Mouse (Mus musculus): ENCODE data around the gene C1qtnf1. TPM values are rescaled to one million over a fixed set of nuclear protein-coding genes. Genes with fewer than 3 reads are reported as not detected.
"Not testable (repeated sequence)": the region's sequence is repeated elsewhere in the genome, so short reads cannot be mapped to it uniquely, and the experiment has no call there.

C1qtnf1 gene
- polyA plus RNA-seq (2015; fragmentation: Nextera tagmentation; extraction: Ambion mirVana) = 8.0 and 8.2 TPM in 2 replicates

GRCm38 (mm10) chr11:118427986-118428385, at the start of gene C1qtnf1:
Gene C1qtnf1 (plus strand): TSS chr11:118428203.
- peak; percentile 45; the same call in 1 of the 2 replicates for ATAC-seq (ENCODE audit: low read depth)
- H3K27me3 ChIP-seq (ENCODE audit: control insufficient read depth, insufficient read depth, low read depth, low read length) = no peaks in the 10 kb centered on the region
- peak within 1 kb of the TSS; percentile 83 for H3K27ac ChIP-seq (ENCODE audit: low read length)
- H3K4me2 ChIP-seq (ENCODE audit: low read depth, low read length) = peak within 1 kb of the TSS; percentile 53
- peak within 1 kb of the TSS; percentile 58 for H3K9ac ChIP-seq (ENCODE audit: low read length)
- H3K36me3 ChIP-seq (ENCODE audit: control insufficient read depth, insufficient read depth, low read length) = no peaks in the 10 kb centered on the region
- peak within 1 kb of the TSS; percentile 40 for H3K4me3 ChIP-seq (ENCODE audit: low read length)
- WGBS = 2% methylated on average over 8 of the region's 8 CpGs
- peaks cover 47% of the 10 kb centered on the region for H3K4me1 ChIP-seq (replicated peaks; ENCODE audit: control insufficient read depth, insufficient read depth, low read length)
- H3K9me3 ChIP-seq (ENCODE audit: control insufficient read depth, low read length) = no peaks in the 10 kb centered on the region

GRCm38 (mm10) chr11:118378656-118379055, 49.3 kb upstream of the C1qtnf1 start:
- H3K9me3 ChIP-seq (ENCODE audit: control insufficient read depth, low read length) = no peaks in the 10 kb centered on the region
- H3K4me2 ChIP-seq (ENCODE audit: low read depth, low read length) = no peak overlapping the region
- no peak for ATAC-seq (ENCODE audit: low read depth)
- H3K4me3 ChIP-seq (ENCODE audit: low read length) = no peak overlapping the region
- H3K36me3 ChIP-seq (ENCODE audit: control insufficient read depth, insufficient read depth, low read length) = no peaks in the 10 kb centered on the region
- no peaks in the 10 kb centered on the region; the same call in 1 of the 2 replicates for H3K4me1 ChIP-seq (replicated peaks; ENCODE audit: control insufficient read depth, insufficient read depth, low read length)
- H3K27me3 ChIP-seq (ENCODE audit: control insufficient read depth, insufficient read depth, low read depth, low read length) = no peaks in the 10 kb centered on the region
- H3K27ac ChIP-seq (ENCODE audit: low read length) = no peak overlapping the region
- no peak overlapping the region for H3K9ac ChIP-seq (ENCODE audit: low read length)
- 77% methylated on average over 6 of the region's 6 CpGs for WGBS

GRCm38 (mm10) chr11:118379251-118380009, 48.6 kb upstream of the C1qtnf1 start:
- H3K36me3 ChIP-seq (ENCODE audit: control insufficient read depth, insufficient read depth, low read length) = no peaks in the 10 kb centered on the region
- ATAC-seq (ENCODE audit: low read depth) = peak; percentile 68
- no peak overlapping the region for H3K27ac ChIP-seq (ENCODE audit: low read length)
- no peaks in the 10 kb centered on the region; the same call in 1 of the 2 replicates for H3K4me1 ChIP-seq (replicated peaks; ENCODE audit: control insufficient read depth, insufficient read depth, low read length)
- H3K4me2 ChIP-seq (ENCODE audit: low read depth, low read length) = no peak overlapping the region
- 37% methylated on average over 11 of the region's 11 CpGs for WGBS
- no peak overlapping the region for H3K4me3 ChIP-seq (ENCODE audit: low read length)
- H3K9ac ChIP-seq (ENCODE audit: low read length) = 0 out of 2 replicates have a peak overlapping the region, but pooled peaks have one; percentile 24
- H3K27me3 ChIP-seq (ENCODE audit: control insufficient read depth, insufficient read depth, low read depth, low read length) = no peaks in the 10 kb centered on the region
- no peaks in the 10 kb centered on the region for H3K9me3 ChIP-seq (ENCODE audit: control insufficient read depth, low read length)

- H3K36me3 ChIP-seq (ENCODE audit: control insufficient read depth, insufficient read depth, low read length); H3K9me3 ChIP-seq (ENCODE audit: control insufficient read depth, low read length); ATAC-seq (ENCODE audit: low read depth); H3K4me2 ChIP-seq (ENCODE audit: low read depth, low read length); H3K27ac ChIP-seq (ENCODE audit: low read length); H3K4me1 ChIP-seq (replicated peaks; ENCODE audit: control insufficient read depth, insufficient read depth, low read length); H3K27me3 ChIP-seq (ENCODE audit: control insufficient read depth, insufficient read depth, low read depth, low read length); H3K9ac ChIP-seq (ENCODE audit: low read length); H3K4me3 ChIP-seq (ENCODE audit: low read length): not testable (repeated sequence)
- 89% methylated on average over 13 of the region's 13 CpGs for WGBS
Observed at GRCm38 (mm10) chr11:118387816-118388215, 40.2 kb upstream of the C1qtnf1 start.

GRCm38 (mm10) chr11:118393991-118394390, 34.0 kb upstream of the C1qtnf1 start:
- Histone ChIP-seq H3K9me3 (ENCODE audit: control insufficient read depth, low read length) (no peaks in the 10 kb centered on the region), H3K4me2 (ENCODE audit: low read depth, low read length) (no peak overlapping the region), H3K36me3 (ENCODE audit: control insufficient read depth, insufficient read depth, low read length) (no peaks in the 10 kb centered on the region), H3K4me1 (replicated peaks; ENCODE audit: control insufficient read depth, insufficient read depth, low read length) (no peaks in the 10 kb centered on the region), H3K27ac (ENCODE audit: low read length) (no peak overlapping the region), H3K9ac (ENCODE audit: low read length) (no peak overlapping the region), H3K27me3 (ENCODE audit: control insufficient read depth, insufficient read depth, low read depth, low read length) (no peaks in the 10 kb centered on the region), H3K4me3 (ENCODE audit: low read length) (no peak overlapping the region)
- no peak for ATAC-seq (ENCODE audit: low read depth)
- 61% methylated on average over 5 of the region's 5 CpGs for WGBS

- Histone ChIP-seq H3K27me3 (ENCODE audit: control insufficient read depth, insufficient read depth, low read depth, low read length) (no peaks in the 10 kb centered on the region), H3K9ac (ENCODE audit: low read length) (no peak overlapping the region), H3K4me3 (ENCODE audit: low read length) (no peak overlapping the region), H3K36me3 (ENCODE audit: control insufficient read depth, insufficient read depth, low read length) (no peaks in the 10 kb centered on the region), H3K9me3 (ENCODE audit: control insufficient read depth, low read length) (no peaks in the 10 kb centered on the region), H3K4me2 (ENCODE audit: low read depth, low read length) (no peak overlapping the region), H3K4me1 (replicated peaks; ENCODE audit: control insufficient read depth, insufficient read depth, low read length) (no peaks in the 10 kb centered on the region), H3K27ac (ENCODE audit: low read length) (no peak overlapping the region)
- ATAC-seq (ENCODE audit: low read depth) = no peak
- 48% methylated on average over 6 of the region's 6 CpGs for WGBS
Observed at GRCm38 (mm10) chr11:118394538-118394937, 33.5 kb upstream of the C1qtnf1 start.

GRCm38 (mm10) chr11:118397806-118398530, 30.0 kb upstream of the C1qtnf1 start:
- H3K4me3 ChIP-seq (ENCODE audit: low read length) = no peak overlapping the region
- H3K27ac ChIP-seq (ENCODE audit: low read length) = no peak overlapping the region
- H3K9ac ChIP-seq (ENCODE audit: low read length) = no peak overlapping the region
- H3K36me3 ChIP-seq (ENCODE audit: control insufficient read depth, insufficient read depth, low read length) = no peaks in the 10 kb centered on the region
- H3K4me1 ChIP-seq (replicated peaks; ENCODE audit: control insufficient read depth, insufficient read depth, low read length) = peaks cover 12% of the 10 kb centered on the region
- no peak for ATAC-seq (ENCODE audit: low read depth)
- no peaks in the 10 kb centered on the region for H3K9me3 ChIP-seq (ENCODE audit: control insufficient read depth, low read length)
- H3K4me2 ChIP-seq (ENCODE audit: low read depth, low read length) = no peak overlapping the region
- H3K27me3 ChIP-seq (ENCODE audit: control insufficient read depth, insufficient read depth, low read depth, low read length) = no peaks in the 10 kb centered on the region
- 87% methylated on average over 26 of the region's 26 CpGs for WGBS

GRCm38 (mm10) chr11:118399891-118400565, 28.0 kb upstream of the C1qtnf1 start:
- H3K4me3 ChIP-seq (ENCODE audit: low read length) = no peak overlapping the region
- no peak overlapping the region for H3K4me2 ChIP-seq (ENCODE audit: low read depth, low read length)
- 42% methylated on average over 5 of the region's 5 CpGs for WGBS
- H3K27ac ChIP-seq (ENCODE audit: low read length) = no peak overlapping the region
- no peaks in the 10 kb centered on the region for H3K36me3 ChIP-seq (ENCODE audit: control insufficient read depth, insufficient read depth, low read length)
- ATAC-seq (ENCODE audit: low read depth) = no peak
- H3K9me3 ChIP-seq (ENCODE audit: control insufficient read depth, low read length) = no peaks in the 10 kb centered on the region
- peaks cover 12% of the 10 kb centered on the region for H3K4me1 ChIP-seq (replicated peaks; ENCODE audit: control insufficient read depth, insufficient read depth, low read length)
- H3K9ac ChIP-seq (ENCODE audit: low read length) = no peak overlapping the region
- no peaks in the 10 kb centered on the region for H3K27me3 ChIP-seq (ENCODE audit: control insufficient read depth, insufficient read depth, low read depth, low read length)

- Histone ChIP-seq H3K27me3 (ENCODE audit: control insufficient read depth, insufficient read depth, low read depth, low read length) (no peaks in the 10 kb centered on the region), H3K9ac (ENCODE audit: low read length) (no peak overlapping the region), H3K4me3 (ENCODE audit: low read length) (no peak overlapping the region), H3K36me3 (ENCODE audit: control insufficient read depth, insufficient read depth, low read length) (no peaks in the 10 kb centered on the region), H3K9me3 (ENCODE audit: control insufficient read depth, low read length) (no peaks in the 10 kb centered on the region), H3K4me1 (replicated peaks; ENCODE audit: control insufficient read depth, insufficient read depth, low read length) (peaks cover 12% of the 10 kb centered on the region), H3K27ac (ENCODE audit: low read length) (peak overlapping the region; percentile 4; the same call in 1 of the 2 replicates), H3K4me2 (ENCODE audit: low read depth, low read length) (no peak overlapping the region)
- peak; percentile 35 for ATAC-seq (ENCODE audit: low read depth)
- 12% methylated on average over 6 of the region's 6 CpGs for WGBS
Observed at GRCm38 (mm10) chr11:118400566-118400936, 27.5 kb upstream of the C1qtnf1 start.

Measured in lung, embryonic 16.5 days (tissue).